Mouse (Mus musculus) intestine, embryonic 14.5 days (tissue): ENCODE data around the gene Bco1. TPM values are rescaled to one million over a fixed set of nuclear protein-coding genes. Genes with fewer than 3 reads are reported as not detected.
A peak's percentile ranks its signal among the peaks of the same experiment; 100 is the strongest.

Experiments used
- ATAC-seq: fragments of 200-750 bp; cut with Nextera tagmentation; replicated peaks from 2 replicates; pipeline ENCODE4 v1.8.0; 2017; ENCODE audit warnings: low read depth, moderate number of reproducible peaks, moderate TSS enrichment, moderate library complexity; ENCODE audit not compliant: low FRiP score, low TSS enrichment
- DNase-seq: peaks from one replicate; pipeline ENCODE4 v3.0.0-alpha.2; 2018; ENCODE audit warnings: low spot score
- H3K27ac ChIP-seq: fragments of 300-500 bp; sonication (generic); 2 replicates; pipeline ENCODE4 v1.5.1; 2014; ENCODE audit warnings: low read depth, mild to moderate bottlenecking, control low read depth
- H3K27me3 ChIP-seq: fragments of 300-500 bp; sonication (generic); replicated peaks from 2 replicates; pipeline ENCODE4 v1.6.1; 2014; ENCODE audit warnings: low read length, control low read depth; ENCODE audit not compliant: control insufficient read depth, insufficient read depth
- H3K36me3 ChIP-seq: fragments of 300-500 bp; sonication (generic); 2 replicates; pipeline ENCODE4 v1.6.1; 2014; ENCODE audit warnings: low read length, control low read depth; ENCODE audit not compliant: control insufficient read depth, insufficient read depth
- H3K4me1 ChIP-seq: fragments of 300-500 bp; sonication (generic); replicated peaks from 2 replicates; pipeline ENCODE4 v1.6.1; 2014; ENCODE audit warnings: low read length, control low read depth, mixed read lengths; ENCODE audit not compliant: control insufficient read depth, insufficient read depth
- H3K4me2 ChIP-seq: fragments of 300-500 bp; sonication (generic); 2 replicates; pipeline ENCODE4 v1.6.1; 2014; ENCODE audit warnings: low read length
- H3K4me3 ChIP-seq: fragments of 300-500 bp; sonication (generic); 2 replicates; pipeline ENCODE4 v1.5.1; 2014; ENCODE audit warnings: low read depth, low read length, control low read depth, mixed read lengths
- H3K9ac ChIP-seq: fragments of 300-500 bp; sonication (generic); 2 replicates; pipeline ENCODE4 v1.6.1; 2014; ENCODE audit warnings: mild to moderate bottlenecking, low read length
- H3K9me3 ChIP-seq: fragments of 300-500 bp; sonication (generic); 2 replicates; pipeline ENCODE4 v1.6.1; 2016; ENCODE audit warnings: low read length, control low read depth; ENCODE audit not compliant: control insufficient read depth
- WGBS: fragments of 180-500 bp; shearing (Covaris S2); extraction: QIAGEN DNeasy Blood & Tissue Kit; methylation state at CpG from one replicate; pipeline ENCODE4 v1.1.7; 2014; 5-methylcytosine and 5-hydroxymethylcytosine counted together
- polyA plus RNA-seq: library from polyadenylated mRNA; unstranded; fragments of >200 nt; fragmentation: Nextera tagmentation; extraction: Ambion mirVana; gene quantifications from 2 replicates; pipeline ENCODE4 v1.2.1, GENCODE M21; 2014

The Bco1 gene
- polyA plus RNA-seq, 1 experiment from 2014 or later, result 0.97 TPM

GRCm38 (mm10) chr8:117107533-117107932 lies 11.9 kb downstream of the Bco1 start:
- Histone ChIP-seq H3K36me3 (no peaks in the 10 kb centered on the region), H3K4me1 (no peaks in the 10 kb centered on the region), H3K27me3 (no peaks in the 10 kb centered on the region), H3K9me3 (0 out of 2 replicates have a peak, but pooled peaks cover 2% of the 10 kb centered on the region), H3K9ac (no peak overlapping the region), H3K4me3 (no peak overlapping the region), H3K27ac (no peak overlapping the region), H3K4me2 (no peak overlapping the region)
- 0 out of 2 replicates have a peak, but pooled peaks have one; percentile 9 for ATAC-seq
- 7% methylated on average over 9 of the region's 9 CpGs for WGBS
- peak; percentile 88 for DNase-seq

GRCm38 (mm10) chr8:117109018-117109711 lies 13.5 kb downstream of the Bco1 start:
- Histone ChIP-seq H3K27me3 (no peaks in the 10 kb centered on the region), H3K9me3 (0 out of 2 replicates have a peak, but pooled peaks cover 2% of the 10 kb centered on the region), H3K4me2 (no peak overlapping the region), H3K4me1 (no peaks in the 10 kb centered on the region), H3K36me3 (no peaks in the 10 kb centered on the region), H3K9ac (no peak overlapping the region), H3K27ac (no peak overlapping the region), H3K4me3 (no peak overlapping the region)
- WGBS, result 93% methylated on average over 19 of the region's 19 CpGs
- no peak for DNase-seq
- ATAC-seq, result no peak

GRCm38 (mm10) chr8:117109801-117110390 lies 14.2 kb downstream of the Bco1 start:
- Histone ChIP-seq H3K36me3 (no peaks in the 10 kb centered on the region), H3K4me3 (no peak overlapping the region), H3K27me3 (no peaks in the 10 kb centered on the region), H3K4me1 (no peaks in the 10 kb centered on the region), H3K9me3 (0 out of 2 replicates have a peak, but pooled peaks cover 2% of the 10 kb centered on the region), H3K4me2 (no peak overlapping the region), H3K9ac (no peak overlapping the region), H3K27ac (no peak overlapping the region)
- ATAC-seq (no peak), DNase-seq (peak; percentile 73)
- 50% methylated on average over 16 of the region's 16 CpGs for WGBS

- no peak for DNase-seq
- no peak overlapping the region for H3K4me2 ChIP-seq
- no peak for ATAC-seq
- no peak overlapping the region for H3K9ac ChIP-seq
- no peaks in the 10 kb centered on the region for H3K27me3 ChIP-seq
- no peak overlapping the region for H3K27ac ChIP-seq
- no peak overlapping the region for H3K4me3 ChIP-seq
- no peaks in the 10 kb centered on the region for H3K36me3 ChIP-seq
- H3K4me1 ChIP-seq, result 0 out of 2 replicates have a peak, but pooled peaks cover 7% of the 10 kb centered on the region
- 0 out of 2 replicates have a peak, but pooled peaks cover 2% of the 10 kb centered on the region for H3K9me3 ChIP-seq
- WGBS, result 65% methylated on average over 3 of the region's 3 CpGs
Observed at GRCm38 (mm10) chr8:117111641-117112040, 16.0 kb downstream of the Bco1 start.

GRCm38 (mm10) chr8:117112261-117112660 lies 16.6 kb downstream of the Bco1 start:
- Histone ChIP-seq H3K4me1 (0 out of 2 replicates have a peak, but pooled peaks cover 7% of the 10 kb centered on the region), H3K4me2 (no peak overlapping the region), H3K27me3 (no peaks in the 10 kb centered on the region), H3K9ac (no peak overlapping the region), H3K9me3 (0 out of 2 replicates have a peak, but pooled peaks cover 2% of the 10 kb centered on the region), H3K36me3 (no peaks in the 10 kb centered on the region), H3K4me3 (no peak overlapping the region), H3K27ac (no peak overlapping the region)
- ATAC-seq (no peak; the same call in 1 of the 2 replicates), DNase-seq (no peak)
- 60% methylated on average over 8 of the region's 8 CpGs for WGBS

GRCm38 (mm10) chr8:117115094-117115493 lies 19.4 kb downstream of the Bco1 start:
- ATAC-seq, result no peak
- H3K9ac ChIP-seq, result no peak overlapping the region

GRCm38 (mm10) chr8:117115676-117116446 lies 20.2 kb downstream of the Bco1 start:
- 0 out of 2 replicates have a peak, but pooled peaks cover 7% of the 10 kb centered on the region for H3K4me1 ChIP-seq
- peak overlapping the region; percentile 72 for H3K27ac ChIP-seq

More at GRCm38 (mm10) chr8:117115094-117115493, 19.4 kb downstream of the Bco1 start:
- no peak for DNase-seq
- Histone ChIP-seq H3K36me3 (no peaks in the 10 kb centered on the region), H3K27ac (peak overlapping the region; percentile 72), H3K4me1 (0 out of 2 replicates have a peak, but pooled peaks cover 7% of the 10 kb centered on the region), H3K27me3 (no peaks in the 10 kb centered on the region), H3K9me3 (no peaks in the 10 kb centered on the region), H3K4me3 (no peak overlapping the region), H3K4me2 (peak overlapping the region; percentile 30; the same call in 1 of the 2 replicates)
- 30% methylated on average over 6 of the region's 6 CpGs for WGBS

GRCm38 (mm10) chr8:117116534-117116933 lies 20.9 kb downstream of the Bco1 start:
- ATAC-seq (peak; percentile 32; the same call in 1 of the 2 replicates), DNase-seq (no peak)
- Histone ChIP-seq H3K4me1 (0 out of 2 replicates have a peak, but pooled peaks cover 7% of the 10 kb centered on the region), H3K4me2 (peak overlapping the region; percentile 6; the same call in 1 of the 2 replicates), H3K36me3 (no peaks in the 10 kb centered on the region), H3K27me3 (no peaks in the 10 kb centered on the region), H3K9me3 (no peaks in the 10 kb centered on the region), H3K4me3 (no peak overlapping the region), H3K27ac (peak overlapping the region; percentile 72), H3K9ac (no peak overlapping the region)
- 61% methylated on average over 7 of the region's 7 CpGs for whole genome bisulfite sequencing

More at GRCm38 (mm10) chr8:117115676-117116446, 20.2 kb downstream of the Bco1 start:
- WGBS, result 18% methylated on average over 13 of the region's 13 CpGs
- Histone ChIP-seq H3K9me3 (no peaks in the 10 kb centered on the region), H3K36me3 (no peaks in the 10 kb centered on the region), H3K4me2 (peak overlapping the region; percentile 30), H3K4me3 (no peak overlapping the region), H3K9ac (no peak overlapping the region), H3K27me3 (no peaks in the 10 kb centered on the region)
- peak; percentile 90 for DNase-seq
- peak; percentile 78 for ATAC-seq
